Mouse (Mus musculus) frontal cortex, postnatal 36 days (tissue): ENCODE results near the gene Sucnr1.
"Not testable (repeated sequence)": the region's sequence is repeated elsewhere in the genome, so short reads cannot be mapped to it uniquely, and the experiment has no call there.

Experiments used
- DNase-seq, 2 experiments: peaks; one replicate each; pipeline ENCODE4 v3.0.0; 2022; ENCODE audit warnings: low spot score in 2 of 2

The Sucnr1 gene

GRCm38 (mm10) chr3:60081648-60082047, at the start of gene Sucnr1:
Gene Sucnr1, plus strand, starts transcription at chr3:60081869.
- no peak for DNase-seq

GRCm38 (mm10) chr3:60046221-60046913, 35.3 kb upstream of the Sucnr1 start:
- no peak for DNase-seq

GRCm38 (mm10) chr3:60053231-60053927, 28.3 kb upstream of the Sucnr1 start:
- DNase-seq: no peak

- no peak for DNase-seq
Observed at GRCm38 (mm10) chr3:60053931-60054330, 27.7 kb upstream of the Sucnr1 start.

GRCm38 (mm10) chr3:60056451-60056850, 25.2 kb upstream of the Sucnr1 start:
- peak in 1 of 2 experiments; percentile 16 for DNase-seq

- DNase-seq: no peak
Observed at GRCm38 (mm10) chr3:60057070-60057808, 24.4 kb upstream of the Sucnr1 start.

GRCm38 (mm10) chr3:60057809-60058082, 23.9 kb upstream of the Sucnr1 start:
- no peak for DNase-seq

GRCm38 (mm10) chr3:60078883-60079415, 2.7 kb upstream of the Sucnr1 start:
- DNase-seq: no peak

GRCm38 (mm10) chr3:60080572-60080971, 1.1 kb upstream of the Sucnr1 start:
- DNase-seq: peak in 1 of 2 experiments; percentile 6

- no peak for DNase-seq
Observed at GRCm38 (mm10) chr3:60082746-60083145, 1.1 kb downstream of the Sucnr1 start.

GRCm38 (mm10) chr3:60085729-60086128, 4.1 kb downstream of the Sucnr1 start:
- no peak for DNase-seq

- no peak for DNase-seq
Observed at GRCm38 (mm10) chr3:60091321-60091720, 9.7 kb downstream of the Sucnr1 start.

- no peak for DNase-seq
Observed at GRCm38 (mm10) chr3:60094386-60095156, 12.9 kb downstream of the Sucnr1 start.

GRCm38 (mm10) chr3:60096941-60097340, 15.3 kb downstream of the Sucnr1 start:
- no peak for DNase-seq

GRCm38 (mm10) chr3:60097485-60097884, 15.8 kb downstream of the Sucnr1 start:
- DNase-seq: no peak

GRCm38 (mm10) chr3:60098521-60098920, 16.9 kb downstream of the Sucnr1 start:
- DNase-seq: no peak

- no peak for DNase-seq
Observed at GRCm38 (mm10) chr3:60104462-60105109, 22.9 kb downstream of the Sucnr1 start.

GRCm38 (mm10) chr3:60106446-60106845, 24.8 kb downstream of the Sucnr1 start:
- DNase-seq: not testable (repeated sequence)

- DNase-seq: no peak
Observed at GRCm38 (mm10) chr3:60107736-60108135, 26.1 kb downstream of the Sucnr1 start.

GRCm38 (mm10) chr3:60108815-60109214, 27.1 kb downstream of the Sucnr1 start:
- DNase-seq: no peak

- no peak for DNase-seq
Observed at GRCm38 (mm10) chr3:60111135-60111710, 29.6 kb downstream of the Sucnr1 start.
